ENCODE assay signal across 7 mouse cellular contexts in genomic region chr9:78503223-78504079, GRCm38 (mm10). TPM values are rescaled to one million over a fixed set of nuclear protein-coding genes. Genes with fewer than 3 reads are reported as not detected.
DNase-seq lines count a peak whose midpoint lies in the region; ATAC-seq and TF ChIP-seq lines count a peak whose summit lies in the region.

No protein-coding gene starts in this region.

- peak overlapping the region; percentile 20; the same call in 1 of the 2 replicates for H3K4me2 ChIP-seq in embryonic facial prominence, embryonic 14.5 days (ENCODE audit: low read depth, low read length)
- no peak overlapping the region for H3K4me2 ChIP-seq in limb, embryonic 15.5 days

- no peaks in the 10 kb centered on the region for H3K9me3 ChIP-seq in E14TG2a.4 (ENCODE audit: low read length)
- no peaks in the 10 kb centered on the region for H3K9me3 ChIP-seq in embryonic facial prominence, embryonic 14.5 days (ENCODE audit: control insufficient read depth, low read length)
- no peaks in the 10 kb centered on the region for H3K9me3 ChIP-seq in limb, embryonic 15.5 days

- peaks cover 79% of the 10 kb centered on the region for H3K4me1 ChIP-seq in E14TG2a.4 (replicated peaks; ENCODE audit: low read depth, low read length)
- H3K4me1 ChIP-seq in embryonic facial prominence, embryonic 14.5 days (ENCODE audit: control insufficient read depth, insufficient read depth, low read length): peaks cover 11% of the 10 kb centered on the region
- H3K4me1 ChIP-seq in limb, embryonic 15.5 days: peaks cover 10% of the 10 kb centered on the region

- ATAC-seq in embryonic facial prominence, embryonic 14.5 days (ENCODE audit: low read depth): peak; percentile 66
- no peak for ATAC-seq in limb, embryonic 15.5 days (ENCODE audit: insufficient number of reproducible peaks, low FRiP score, low TSS enrichment, low read depth)
- no peak for ATAC-seq in erythroid progenitor cell, adult 5-6 weeks (replicated peaks; ENCODE audit: low FRiP score, poor library complexity, severe bottlenecking)

- TF ChIP-seq CTCF in E14TG2a.4 (conservative IDR thresholded peaks at IDR 0.05; ENCODE audit: low read length): no peak

- peak; percentile 30 for DNase-seq in 3134 (ENCODE audit: extremely low read depth, insufficient read length, low spot score)
- peak; percentile 62 for DNase-seq in embryonic facial prominence, embryonic 14.5 days (ENCODE audit: low spot score)
- DNase-seq in testis, postnatal 14 days (ENCODE audit: low spot score): no peak
- DNase-seq in testis, postnatal 10 days (ENCODE audit: low spot score): no peak

- H3K36me3 ChIP-seq in E14TG2a.4 (ENCODE audit: insufficient read depth, low read length): peaks cover 13% of the 10 kb centered on the region
- H3K36me3 ChIP-seq in embryonic facial prominence, embryonic 14.5 days (ENCODE audit: control insufficient read depth, insufficient read depth, low read length): no peaks in the 10 kb centered on the region
- H3K36me3 ChIP-seq in limb, embryonic 15.5 days: no peaks in the 10 kb centered on the region

- H3K9ac ChIP-seq in embryonic facial prominence, embryonic 14.5 days (ENCODE audit: low read depth, low read length): peak overlapping the region; percentile 46; the same call in 1 of the 2 replicates
- H3K9ac ChIP-seq in limb, embryonic 15.5 days: no peak overlapping the region

- no peaks in the 10 kb centered on the region for H3K27me3 ChIP-seq in E14TG2a.4 (ENCODE audit: insufficient read depth, low read length)
- H3K27me3 ChIP-seq in embryonic facial prominence, embryonic 14.5 days (replicated peaks; ENCODE audit: control insufficient read depth, insufficient read depth, low read length): no peaks in the 10 kb centered on the region
- no peaks in the 10 kb centered on the region for H3K27me3 ChIP-seq in limb, embryonic 15.5 days

- peak overlapping the region; percentile 78 for H3K27ac ChIP-seq in embryonic facial prominence, embryonic 14.5 days (replicated peaks; ENCODE audit: low read depth, low read length)
- peak overlapping the region; percentile 47 for H3K27ac ChIP-seq in limb, embryonic 15.5 days

- 11% methylated on average over 6 of the region's 6 CpGs for WGBS in embryonic facial prominence, embryonic 14.5 days
- WGBS in limb, embryonic 15.5 days: 18% methylated on average over 6 of the region's 6 CpGs

- peak overlapping the region; percentile 71 for H3K4me3 ChIP-seq in E14TG2a.4 (replicated peaks; ENCODE audit: low read length)
- H3K4me3 ChIP-seq in embryonic facial prominence, embryonic 14.5 days (ENCODE audit: low read depth, low read length): no peak overlapping the region
- no peak overlapping the region for H3K4me3 ChIP-seq in limb, embryonic 15.5 days

RNA-seq across cellular contexts. Expression of gene Eef1a1, which starts 14.5 kb away (rescaled TPM):
- polyA plus RNA-seq in embryonic facial prominence, embryonic 14.5 days (2014; fragmentation: Nextera tagmentation; extraction: Ambion mirVana): 5,674 and 6,022 TPM in 2 replicates
- polyA plus RNA-seq in limb, embryonic 15.5 days (2015; fragmentation: Nextera tagmentation; extraction: Ambion mirVana): 4,450 and 5,127 TPM in 2 replicates
- 4,196 and 4,552 TPM in 2 replicates for total RNA-seq in erythroid progenitor cell, adult 5-6 weeks (2015; ENCODE audit: low replicate concordance)
- 1,708 and 2,374 TPM in 2 replicates for total RNA-seq in erythroid progenitor cell, adult 5-6 weeks (2017; ENCODE audit: low replicate concordance)

RNA-seq across cellular contexts. Expression of gene Gm17324, which starts 54.9 kb away (rescaled TPM):
- polyA plus RNA-seq in embryonic facial prominence, embryonic 14.5 days (2014; fragmentation: Nextera tagmentation; extraction: Ambion mirVana): 0.71 TPM in 1 of 2 replicates, not detected in the other
- polyA plus RNA-seq in limb, embryonic 15.5 days (2015; fragmentation: Nextera tagmentation; extraction: Ambion mirVana): 0.71 and 0.83 TPM in 2 replicates
- not detected in 2 replicates for total RNA-seq in erythroid progenitor cell, adult 5-6 weeks (2015; ENCODE audit: low replicate concordance)
- 2.7 TPM in 1 of 2 replicates, not detected in the other for total RNA-seq in erythroid progenitor cell, adult 5-6 weeks (2017; ENCODE audit: low replicate concordance)

RNA-seq across cellular contexts. Expression of gene Mto1, which starts 55.4 kb away (rescaled TPM):
- polyA plus RNA-seq in embryonic facial prominence, embryonic 14.5 days (2014; fragmentation: Nextera tagmentation; extraction: Ambion mirVana): 21.4 and 22.1 TPM in 2 replicates
- 21.2 and 24.6 TPM in 2 replicates for polyA plus RNA-seq in limb, embryonic 15.5 days (2015; fragmentation: Nextera tagmentation; extraction: Ambion mirVana)
- total RNA-seq in erythroid progenitor cell, adult 5-6 weeks (2015; ENCODE audit: low replicate concordance): 10.5 and 78.6 TPM in 2 replicates
- 28.7 and 34.8 TPM in 2 replicates for total RNA-seq in erythroid progenitor cell, adult 5-6 weeks (2017; ENCODE audit: low replicate concordance)

Comparison
In these comparisons a context has a peak if more than half of its experiments do, and no peak if none do; other contexts are left out.
1. DNase-seq: peak in 3134 (single experiment) and embryonic facial prominence, embryonic 14.5 days (single experiment); none in testis, postnatal 14 days (single experiment) and testis, postnatal 10 days (single experiment).